Mouse (Mus musculus) megakaryocyte, embryonic 14.5 days (primary cell): ENCODE results near the gene Slc26a10.

Experiments
- FLI1 ChIP-seq: IDR thresholded peaks from 2 replicates; pipeline ENCODE4 v1.6.1; 2012; ENCODE audit warnings: low read length, inconsistent platforms, mixed read lengths
- GATA1 ChIP-seq: IDR thresholded peaks from 3 replicates; pipeline ENCODE4 v1.6.1; 2012; ENCODE audit warnings: mixed read lengths, low read length, inconsistent platforms, borderline replicate concordance

DNA sequence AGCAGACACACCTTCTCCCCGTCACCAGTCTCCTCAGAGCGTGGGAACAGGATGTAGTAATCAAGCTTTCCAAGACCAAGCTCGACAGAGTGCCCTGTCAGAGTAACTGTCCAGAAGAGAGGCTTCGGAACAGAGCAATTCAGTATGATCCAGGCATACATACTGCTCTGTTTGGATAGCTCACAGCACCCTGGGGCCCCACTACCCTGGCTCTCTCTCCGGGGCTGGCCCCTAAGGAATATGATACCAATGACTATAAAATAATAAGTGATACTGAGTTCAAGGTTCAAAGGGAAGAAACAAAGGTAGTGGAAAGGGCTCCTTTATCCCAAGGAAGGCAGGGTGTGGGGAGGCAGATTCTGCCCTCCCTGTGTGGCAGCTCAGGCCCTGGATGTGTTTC lies 48.0 kb downstream of the Slc26a10 start:
- TF ChIP-seq GATA1 (no peak), FLI1 (no peak)
